Mouse (Mus musculus): ENCODE measurements around the gene Cyp4v3. TPM values are rescaled to one million over a fixed set of nuclear protein-coding genes. Genes with fewer than 3 reads are reported as not detected.
A peak's percentile ranks its signal among the peaks of the same experiment; 100 is the strongest.

The Cyp4v3 gene
- polyA plus RNA-seq, 1 experiment from 2014 or later = 1.2 TPM

GRCm38 (mm10) chr8:45359091-45359605 lies 26.1 kb upstream of the Cyp4v3 start:
- peak overlapping the region; percentile 77; the same call in 1 of the 2 replicates for H3K27ac ChIP-seq (ENCODE audit: low read depth, low read length)
- H3K4me2 ChIP-seq (replicated peaks; ENCODE audit: low read depth, low read length) = peak overlapping the region; percentile 92
- no peaks in the 10 kb centered on the region for H3K9me3 ChIP-seq (ENCODE audit: control insufficient read depth, low read length)
- H3K9ac ChIP-seq (ENCODE audit: low read depth, low read length) = 0 out of 2 replicates have a peak overlapping the region, but pooled peaks have one; percentile 91
- H3K4me1 ChIP-seq (ENCODE audit: control insufficient read depth, insufficient read depth, low read length) = 0 out of 2 replicates have a peak, but pooled peaks cover 2% of the 10 kb centered on the region
- peak overlapping the region; percentile 76 for H3K4me3 ChIP-seq (ENCODE audit: low read length)
- 81% methylated on average over 6 of the region's 6 CpGs for WGBS
- H3K36me3 ChIP-seq (ENCODE audit: control insufficient read depth, insufficient read depth, low read length) = no peaks in the 10 kb centered on the region
- H3K27me3 ChIP-seq (ENCODE audit: control insufficient read depth, insufficient read depth, low read length) = no peaks in the 10 kb centered on the region
- no peak for ATAC-seq (ENCODE audit: low FRiP score, low TSS enrichment)

- peak; percentile 81 for ATAC-seq (ENCODE audit: low FRiP score, low TSS enrichment)
- Histone ChIP-seq H3K36me3 (ENCODE audit: control insufficient read depth, insufficient read depth, low read length) (peaks cover 6% of the 10 kb centered on the region; the same call in 1 of the 2 replicates), H3K9ac (ENCODE audit: low read depth, low read length) (peak overlapping the region; percentile 91), H3K4me3 (ENCODE audit: low read length) (peak overlapping the region; percentile 76), H3K9me3 (ENCODE audit: control insufficient read depth, low read length) (no peaks in the 10 kb centered on the region), H3K4me1 (ENCODE audit: control insufficient read depth, insufficient read depth, low read length) (0 out of 2 replicates have a peak, but pooled peaks cover 2% of the 10 kb centered on the region), H3K4me2 (replicated peaks; ENCODE audit: low read depth, low read length) (peak overlapping the region; percentile 92), H3K27me3 (ENCODE audit: control insufficient read depth, insufficient read depth, low read length) (no peaks in the 10 kb centered on the region), H3K27ac (ENCODE audit: low read depth, low read length) (peak overlapping the region; percentile 77)
- 3% methylated on average over 46 of the region's 49 CpGs for WGBS
These were observed 25.3 kb upstream of the Cyp4v3 start for GRCm38 (mm10) chr8:45358132-45358918.

- H3K4me3 ChIP-seq (ENCODE audit: low read length) = no peak overlapping the region
- peak overlapping the region; percentile 67; the same call in 1 of the 2 replicates for H3K27ac ChIP-seq (ENCODE audit: low read depth, low read length)
These were observed 22.8 kb upstream of the Cyp4v3 start for GRCm38 (mm10) chr8:45355809-45356208.

GRCm38 (mm10) chr8:45345031-45345430 lies 12.0 kb upstream of the Cyp4v3 start:
- 18% methylated on average over 6 of the region's 6 CpGs for WGBS

More at GRCm38 (mm10) chr8:45355809-45356208, 22.8 kb upstream of the Cyp4v3 start:
- H3K9ac ChIP-seq (ENCODE audit: low read depth, low read length) = no peak overlapping the region
- 72% methylated on average over 6 of the region's 6 CpGs for WGBS
- ATAC-seq (ENCODE audit: low FRiP score, low TSS enrichment) = no peak
- 0 out of 2 replicates have a peak, but pooled peaks cover 2% of the 10 kb centered on the region for H3K4me1 ChIP-seq (ENCODE audit: control insufficient read depth, insufficient read depth, low read length)
- no peaks in the 10 kb centered on the region for H3K9me3 ChIP-seq (ENCODE audit: control insufficient read depth, low read length)
- no peaks in the 10 kb centered on the region for H3K27me3 ChIP-seq (ENCODE audit: control insufficient read depth, insufficient read depth, low read length)
- no peak overlapping the region; the same call in 1 of the 2 replicates for H3K4me2 ChIP-seq (replicated peaks; ENCODE audit: low read depth, low read length)
- H3K36me3 ChIP-seq (ENCODE audit: control insufficient read depth, insufficient read depth, low read length) = peaks cover 23% of the 10 kb centered on the region; the same call in 1 of the 2 replicates

GRCm38 (mm10) chr8:45344298-45344697 lies 11.3 kb upstream of the Cyp4v3 start:
- Histone ChIP-seq H3K9ac (ENCODE audit: low read depth, low read length) (no peak overlapping the region), H3K4me1 (ENCODE audit: control insufficient read depth, insufficient read depth, low read length) (no peaks in the 10 kb centered on the region), H3K4me2 (replicated peaks; ENCODE audit: low read depth, low read length) (no peak overlapping the region), H3K27me3 (ENCODE audit: control insufficient read depth, insufficient read depth, low read length) (no peaks in the 10 kb centered on the region), H3K27ac (ENCODE audit: low read depth, low read length) (no peak overlapping the region), H3K36me3 (ENCODE audit: control insufficient read depth, insufficient read depth, low read length) (peaks cover 51% of the 10 kb centered on the region), H3K9me3 (ENCODE audit: control insufficient read depth, low read length) (no peaks in the 10 kb centered on the region), H3K4me3 (ENCODE audit: low read length) (no peak overlapping the region)
- WGBS = 94% methylated on average over 8 of the region's 8 CpGs
- no peak for ATAC-seq (ENCODE audit: low FRiP score, low TSS enrichment)

More at GRCm38 (mm10) chr8:45345031-45345430, 12.0 kb upstream of the Cyp4v3 start:
- no peak overlapping the region for H3K4me2 ChIP-seq (replicated peaks; ENCODE audit: low read depth, low read length)
- H3K9me3 ChIP-seq (ENCODE audit: control insufficient read depth, low read length) = no peaks in the 10 kb centered on the region
- peak; percentile 55; the same call in 1 of the 2 replicates for ATAC-seq (ENCODE audit: low FRiP score, low TSS enrichment)
- no peaks in the 10 kb centered on the region for H3K27me3 ChIP-seq (ENCODE audit: control insufficient read depth, insufficient read depth, low read length)
- no peak overlapping the region for H3K27ac ChIP-seq (ENCODE audit: low read depth, low read length)
- H3K4me1 ChIP-seq (ENCODE audit: control insufficient read depth, insufficient read depth, low read length) = no peaks in the 10 kb centered on the region
- peaks cover 49% of the 10 kb centered on the region for H3K36me3 ChIP-seq (ENCODE audit: control insufficient read depth, insufficient read depth, low read length)
- no peak overlapping the region for H3K4me3 ChIP-seq (ENCODE audit: low read length)
- H3K9ac ChIP-seq (ENCODE audit: low read depth, low read length) = no peak overlapping the region

- WGBS = 92% methylated on average over 12 of the region's 12 CpGs
- ATAC-seq (ENCODE audit: low FRiP score, low TSS enrichment) = no peak
- Histone ChIP-seq H3K4me2 (replicated peaks; ENCODE audit: low read depth, low read length) (no peak overlapping the region), H3K36me3 (ENCODE audit: control insufficient read depth, insufficient read depth, low read length) (peaks cover 51% of the 10 kb centered on the region), H3K9me3 (ENCODE audit: control insufficient read depth, low read length) (no peaks in the 10 kb centered on the region), H3K4me3 (ENCODE audit: low read length) (no peak overlapping the region), H3K4me1 (ENCODE audit: control insufficient read depth, insufficient read depth, low read length) (no peaks in the 10 kb centered on the region), H3K27me3 (ENCODE audit: control insufficient read depth, insufficient read depth, low read length) (no peaks in the 10 kb centered on the region), H3K27ac (ENCODE audit: low read depth, low read length) (no peak overlapping the region), H3K9ac (ENCODE audit: low read depth, low read length) (no peak overlapping the region)
These were observed 8.9 kb upstream of the Cyp4v3 start for GRCm38 (mm10) chr8:45341630-45342628.

GRCm38 (mm10) chr8:45333493-45333892 lies 477 bp upstream of the Cyp4v3 start:
- H3K9ac ChIP-seq (ENCODE audit: low read depth, low read length) = peak overlapping the region; percentile 61; the same call in 1 of the 2 replicates
- 4% methylated on average over 8 of the region's 8 CpGs for WGBS
- H3K4me2 ChIP-seq (replicated peaks; ENCODE audit: low read depth, low read length) = peak overlapping the region; percentile 98
- H3K27me3 ChIP-seq (ENCODE audit: control insufficient read depth, insufficient read depth, low read length) = no peaks in the 10 kb centered on the region
- H3K27ac ChIP-seq (ENCODE audit: low read depth, low read length) = no peak overlapping the region
- peak overlapping the region; percentile 66 for H3K4me3 ChIP-seq (ENCODE audit: low read length)
- peak; percentile 41; the same call in 1 of the 2 replicates for ATAC-seq (ENCODE audit: low FRiP score, low TSS enrichment)
- H3K4me1 ChIP-seq (ENCODE audit: control insufficient read depth, insufficient read depth, low read length) = peaks cover 5% of the 10 kb centered on the region; the same call in 1 of the 2 replicates
- H3K36me3 ChIP-seq (ENCODE audit: control insufficient read depth, insufficient read depth, low read length) = peaks cover 4% of the 10 kb centered on the region; the same call in 1 of the 2 replicates
- H3K9me3 ChIP-seq (ENCODE audit: control insufficient read depth, low read length) = no peaks in the 10 kb centered on the region

GRCm38 (mm10) chr8:45330856-45331255 lies 2.2 kb downstream of the Cyp4v3 start:
- peaks cover 5% of the 10 kb centered on the region; the same call in 1 of the 2 replicates for H3K4me1 ChIP-seq (ENCODE audit: control insufficient read depth, insufficient read depth, low read length)
- no peak overlapping the region for H3K4me2 ChIP-seq (replicated peaks; ENCODE audit: low read depth, low read length)
- no peak for ATAC-seq (ENCODE audit: low FRiP score, low TSS enrichment)
- H3K27ac ChIP-seq (ENCODE audit: low read depth, low read length) = no peak overlapping the region
- no peak overlapping the region for H3K9ac ChIP-seq (ENCODE audit: low read depth, low read length)
- no peaks in the 10 kb centered on the region for H3K9me3 ChIP-seq (ENCODE audit: control insufficient read depth, low read length)
- WGBS = 89% methylated on average over 3 of the region's 3 CpGs
- H3K36me3 ChIP-seq (ENCODE audit: control insufficient read depth, insufficient read depth, low read length) = no peaks in the 10 kb centered on the region
- no peak overlapping the region for H3K4me3 ChIP-seq (ENCODE audit: low read length)
- H3K27me3 ChIP-seq (ENCODE audit: control insufficient read depth, insufficient read depth, low read length) = no peaks in the 10 kb centered on the region

Data from kidney, embryonic 14.5 days (tissue).